Mouse (Mus musculus) lung, adult 2 months (tissue): ENCODE measurements around the gene Kidins220.

Source experiments
- CTCF ChIP-seq: fragments of 200-500 bp; IDR thresholded peaks from 2 replicates; pipeline ENCODE4 v1.5.1; 2011; ENCODE audit warnings: mild to moderate bottlenecking, low read length, control low read depth; ENCODE audit not compliant: insufficient read depth
- POLR2A ChIP-seq: fragments of 200-500 bp; IDR thresholded peaks from 2 replicates; pipeline ENCODE4 v1.6.1; 2011; ENCODE audit warnings: low read depth, mild to moderate bottlenecking, control low read depth, low read length, borderline replicate concordance; ENCODE audit errors: extremely low read depth

DNA sequence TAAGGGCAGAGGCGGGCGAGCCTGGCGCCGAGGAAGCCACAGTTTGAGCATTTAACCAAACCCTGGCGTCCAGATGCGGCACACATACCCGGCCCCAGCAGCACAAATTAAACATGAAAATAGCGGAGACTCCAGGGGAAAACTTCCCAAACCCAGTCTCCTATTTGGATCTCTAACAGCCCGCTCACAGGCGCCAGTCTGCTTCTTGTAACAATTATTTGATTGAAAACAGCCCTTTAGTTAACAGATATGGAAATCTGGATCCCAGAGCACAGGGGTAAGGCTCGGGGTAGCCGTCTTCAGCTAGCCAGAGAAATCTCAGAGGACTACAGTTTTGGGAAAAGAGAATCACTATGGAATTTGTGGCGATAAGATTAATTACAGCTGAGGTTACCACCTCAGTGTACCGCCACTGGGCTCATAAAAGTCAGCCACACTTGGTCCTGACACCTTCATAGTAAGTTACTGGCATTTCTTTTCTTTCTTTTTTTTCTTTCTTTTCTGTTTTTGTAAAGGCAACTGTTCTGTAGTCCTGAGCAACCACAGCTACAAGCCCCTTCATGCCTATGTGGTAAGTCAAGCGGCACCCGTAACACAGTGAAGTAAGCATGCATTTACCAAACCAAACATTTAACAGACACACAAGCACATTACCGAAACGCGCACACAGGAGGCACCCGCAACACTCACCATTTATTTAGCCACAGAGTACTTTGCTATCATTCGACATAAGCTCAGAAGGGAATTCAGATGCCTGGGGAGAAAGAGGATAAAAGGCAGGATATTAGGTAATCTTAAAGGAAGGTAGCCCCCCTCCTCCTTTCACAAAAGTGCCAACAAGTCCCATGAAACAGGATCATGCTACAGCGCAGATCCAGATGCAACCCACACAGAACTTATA is 120.1 kb downstream of the Kidins220 start:
- TF ChIP-seq CTCF (no peak), POLR2A (no peak)
